Mouse (Mus musculus): ENCODE data around the gene Csnka2ip. TPM values are rescaled to one million over a fixed set of nuclear protein-coding genes. Genes with fewer than 3 reads are reported as not detected.

The Csnka2ip gene
- 0.08 TPM in 1 of 2 replicates, not detected in the other for polyA plus RNA-seq (2015; fragmentation: Nextera tagmentation; extraction: Ambion mirVana)

DNA sequence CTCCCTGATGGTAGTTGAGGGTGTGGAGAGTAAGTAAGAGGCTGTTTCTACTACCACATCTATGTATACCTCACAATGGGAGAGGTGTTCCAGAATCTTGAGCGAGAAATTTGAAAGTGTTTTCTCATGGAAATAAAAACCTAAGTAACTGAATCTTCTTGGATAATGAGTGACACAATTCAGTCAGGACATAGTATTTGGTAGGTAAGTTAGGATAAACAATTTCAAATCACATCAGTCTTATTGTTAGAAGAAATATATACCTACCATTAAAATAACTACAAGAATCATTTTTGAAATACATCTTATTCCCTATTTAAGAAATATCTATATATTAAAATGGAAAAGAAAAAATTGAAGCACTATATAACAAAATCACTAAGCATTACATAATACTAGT lies at the start of gene Csnka2ip:
Gene Csnka2ip (minus strand): TSS at position 101 of the 400 bp plus-strand sequence.
- H3K9me3 ChIP-seq = no peaks in the 10 kb centered on the region
- ATAC-seq = no peak
- H3K4me1 ChIP-seq (replicated peaks) = no peaks in the 10 kb centered on the region
- no peaks in the 10 kb centered on the region for H3K36me3 ChIP-seq
- no peak within 1 kb of the TSS for H3K9ac ChIP-seq
- H3K4me2 ChIP-seq (replicated peaks) = no peak within 1 kb of the TSS
- no peak within 1 kb of the TSS for H3K4me3 ChIP-seq (replicated peaks)
- WGBS = 93% methylated on average over 1 of the region's 1 CpGs
- no peak within 1 kb of the TSS for H3K27ac ChIP-seq
- H3K27me3 ChIP-seq (replicated peaks) = no peaks in the 10 kb centered on the region

DNA sequence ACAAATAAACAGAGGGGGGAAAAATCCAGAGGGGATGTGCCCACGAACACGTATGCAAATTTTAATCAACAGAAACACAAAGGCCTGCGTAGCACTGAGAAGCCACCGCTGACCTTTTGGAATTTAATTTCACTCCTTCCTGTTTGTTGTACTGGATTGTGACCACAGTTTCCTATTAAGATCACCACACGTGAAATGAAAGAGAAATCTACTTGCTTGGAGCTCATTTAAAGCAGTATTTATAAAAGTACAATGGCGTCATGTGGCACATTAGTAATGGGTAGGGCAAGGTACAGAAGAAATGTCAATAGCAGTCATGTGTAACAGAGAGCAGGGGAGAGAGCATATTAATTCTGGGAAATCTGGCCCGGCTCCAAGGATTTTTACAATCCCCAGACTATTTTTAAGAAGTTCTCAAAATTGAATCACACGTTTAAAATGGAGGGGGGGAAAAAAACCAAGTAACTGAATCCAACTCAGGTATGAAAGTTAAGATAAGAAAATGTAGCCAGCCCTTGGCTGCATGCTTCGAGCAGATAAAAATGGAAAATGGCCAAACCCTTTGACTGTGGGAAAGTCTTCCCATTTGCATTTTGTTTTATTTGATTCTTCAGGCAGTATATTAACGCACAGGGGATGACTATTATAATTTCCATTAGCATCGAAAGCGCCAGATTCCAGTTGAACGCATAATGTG lies 47.5 kb upstream of the Csnka2ip start:
- no peak overlapping the region for H3K4me2 ChIP-seq (replicated peaks)
- H3K4me1 ChIP-seq (replicated peaks) = no peaks in the 10 kb centered on the region
- H3K27me3 ChIP-seq (replicated peaks) = no peaks in the 10 kb centered on the region
- H3K9ac ChIP-seq = no peak overlapping the region
- H3K27ac ChIP-seq = no peak overlapping the region
- no peaks in the 10 kb centered on the region for H3K9me3 ChIP-seq
- 76% methylated on average over 13 of the region's 13 CpGs for WGBS
- H3K36me3 ChIP-seq = no peaks in the 10 kb centered on the region
- no peak for ATAC-seq
- H3K4me3 ChIP-seq (replicated peaks) = no peak overlapping the region

DNA sequence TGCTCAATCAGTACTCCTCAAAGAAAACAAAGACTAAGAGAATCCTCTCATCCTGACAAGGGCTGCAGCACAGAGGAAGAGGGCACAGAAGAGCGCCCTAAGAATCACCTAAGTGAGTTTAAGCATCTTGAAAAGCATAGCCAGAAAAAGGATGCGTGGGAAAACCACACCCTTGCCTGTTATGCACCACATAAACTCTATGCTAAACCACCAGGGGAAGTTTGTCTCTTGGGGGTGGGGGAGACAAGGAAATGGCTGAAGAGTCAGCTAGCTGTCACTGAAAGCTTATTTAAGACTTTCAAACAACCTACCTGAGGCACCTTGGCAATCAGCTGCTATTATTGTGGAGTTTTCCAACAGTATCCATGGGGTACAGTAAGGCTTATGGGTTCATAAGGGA lies 45.6 kb upstream of the Csnka2ip start:
- 85% methylated on average over 2 of the region's 2 CpGs for WGBS
- H3K9me3 ChIP-seq = no peaks in the 10 kb centered on the region
- H3K27ac ChIP-seq = no peak overlapping the region
- H3K4me3 ChIP-seq (replicated peaks) = no peak overlapping the region
- no peaks in the 10 kb centered on the region for H3K36me3 ChIP-seq
- no peak overlapping the region for H3K4me2 ChIP-seq (replicated peaks)
- H3K4me1 ChIP-seq (replicated peaks) = no peaks in the 10 kb centered on the region
- ATAC-seq = no peak
- no peaks in the 10 kb centered on the region for H3K27me3 ChIP-seq (replicated peaks)
- no peak overlapping the region for H3K9ac ChIP-seq

DNA sequence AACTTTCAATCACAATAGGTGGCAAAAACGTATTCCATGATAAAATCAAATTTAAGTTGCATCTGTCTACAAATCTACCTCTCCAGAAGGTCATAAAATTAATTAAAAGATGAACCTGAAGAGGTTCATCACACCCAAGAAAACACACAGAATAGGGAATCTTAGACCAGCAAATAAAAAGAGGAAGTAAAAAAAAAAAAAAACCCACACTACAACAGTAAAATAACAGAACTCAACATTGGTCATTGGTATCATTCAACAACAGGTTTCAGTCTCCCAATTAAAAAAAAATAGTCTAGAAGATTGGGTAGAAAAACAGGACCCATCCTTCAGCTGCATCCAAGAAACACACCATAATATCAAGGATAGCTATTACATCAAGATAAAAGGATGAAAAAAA lies 32.9 kb upstream of the Csnka2ip start:
- no peak for ATAC-seq
- no peaks in the 10 kb centered on the region for H3K27me3 ChIP-seq (replicated peaks)
- H3K4me3 ChIP-seq (replicated peaks) = no peak overlapping the region
- no peaks in the 10 kb centered on the region for H3K36me3 ChIP-seq
- no peaks in the 10 kb centered on the region for H3K9me3 ChIP-seq
- no peaks in the 10 kb centered on the region for H3K4me1 ChIP-seq (replicated peaks)
- WGBS = 69% methylated on average over 1 of the region's 1 CpGs
- H3K4me2 ChIP-seq (replicated peaks) = no peak overlapping the region
- no peak overlapping the region for H3K27ac ChIP-seq
- no peak overlapping the region for H3K9ac ChIP-seq

DNA sequence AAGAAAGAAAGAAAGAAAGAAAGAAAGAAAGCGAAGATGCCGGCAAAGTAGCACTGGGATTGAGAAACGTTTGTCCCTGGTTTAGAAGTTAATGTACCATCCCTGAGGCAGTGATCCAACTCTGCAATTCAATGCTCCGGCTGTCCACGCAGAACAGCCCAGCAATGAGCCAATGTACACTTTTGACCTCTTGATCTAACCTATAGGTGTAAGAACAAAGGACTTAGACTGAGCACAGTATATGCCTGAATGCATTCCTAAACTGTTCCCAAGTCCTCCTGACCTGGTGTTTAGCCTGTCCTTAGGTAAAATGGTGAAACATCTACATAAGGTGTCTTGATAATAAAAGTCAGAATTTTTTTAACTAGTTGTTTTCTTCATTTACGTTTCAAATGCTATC lies 17.9 kb upstream of the Csnka2ip start:
- no peak overlapping the region for H3K4me3 ChIP-seq (replicated peaks)
- H3K27ac ChIP-seq = no peak overlapping the region
- WGBS = 82% methylated on average over 6 of the region's 6 CpGs
- H3K4me1 ChIP-seq (replicated peaks) = no peaks in the 10 kb centered on the region
- no peak for ATAC-seq
- no peaks in the 10 kb centered on the region for H3K36me3 ChIP-seq
- no peaks in the 10 kb centered on the region for H3K27me3 ChIP-seq (replicated peaks)
- H3K9ac ChIP-seq = no peak overlapping the region
- H3K9me3 ChIP-seq = no peaks in the 10 kb centered on the region
- H3K4me2 ChIP-seq (replicated peaks) = no peak overlapping the region

DNA sequence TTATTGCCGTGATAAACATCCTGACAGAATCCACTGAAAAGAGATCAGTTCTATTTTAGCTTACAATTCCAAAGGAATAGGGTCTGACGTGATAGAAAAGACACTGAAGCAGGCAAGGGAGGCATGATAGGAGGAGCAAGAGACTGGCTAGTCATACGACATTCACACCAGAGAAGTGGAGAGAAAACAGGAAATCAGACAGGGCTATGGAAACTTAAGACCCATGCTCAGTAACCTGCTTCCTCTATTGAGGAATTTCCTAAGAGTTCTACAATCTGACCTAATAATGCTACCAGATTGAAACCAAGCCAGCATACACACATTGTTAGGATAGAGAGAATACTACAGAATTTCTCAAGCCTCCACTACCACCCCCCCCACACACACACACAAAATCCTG lies 12.4 kb upstream of the Csnka2ip start:
- WGBS = 68% methylated on average over 3 of the region's 3 CpGs
- H3K36me3 ChIP-seq = no peaks in the 10 kb centered on the region
- no peak overlapping the region for H3K9ac ChIP-seq
- H3K4me1 ChIP-seq (replicated peaks) = no peaks in the 10 kb centered on the region
- no peak for ATAC-seq
- no peak overlapping the region for H3K27ac ChIP-seq
- no peak overlapping the region for H3K4me2 ChIP-seq (replicated peaks)
- H3K4me3 ChIP-seq (replicated peaks) = no peak overlapping the region
- no peaks in the 10 kb centered on the region for H3K9me3 ChIP-seq
- H3K27me3 ChIP-seq (replicated peaks) = no peaks in the 10 kb centered on the region

DNA sequence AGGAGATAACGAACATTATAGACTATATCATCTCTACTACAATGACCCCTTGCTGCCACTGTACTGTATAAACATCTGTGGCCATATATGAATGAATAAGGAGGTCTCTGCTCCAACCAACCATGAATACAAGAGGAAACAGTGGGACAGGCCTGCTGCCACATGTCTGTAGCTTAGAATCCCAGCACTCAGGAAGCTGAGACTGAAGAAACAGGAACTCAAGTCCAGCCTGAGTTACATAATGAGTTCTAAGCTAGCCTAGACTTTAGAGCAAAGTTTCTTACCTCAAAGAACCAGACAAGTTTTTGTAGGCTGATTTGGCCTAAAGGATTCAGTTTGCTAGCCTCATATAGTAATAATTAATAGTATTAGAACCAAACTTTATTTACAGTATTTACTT lies 5.6 kb upstream of the Csnka2ip start:
- Histone ChIP-seq H3K27ac (no peak overlapping the region), H3K4me2 (replicated peaks) (no peak overlapping the region), H3K4me3 (replicated peaks) (no peak overlapping the region), H3K9ac (no peak overlapping the region), H3K27me3 (replicated peaks) (no peaks in the 10 kb centered on the region), H3K36me3 (no peaks in the 10 kb centered on the region), H3K4me1 (replicated peaks) (no peaks in the 10 kb centered on the region), H3K9me3 (no peaks in the 10 kb centered on the region)
- whole genome bisulfite sequencing = 58% methylated on average over 1 of the region's 1 CpGs
- no peak for ATAC-seq

DNA sequence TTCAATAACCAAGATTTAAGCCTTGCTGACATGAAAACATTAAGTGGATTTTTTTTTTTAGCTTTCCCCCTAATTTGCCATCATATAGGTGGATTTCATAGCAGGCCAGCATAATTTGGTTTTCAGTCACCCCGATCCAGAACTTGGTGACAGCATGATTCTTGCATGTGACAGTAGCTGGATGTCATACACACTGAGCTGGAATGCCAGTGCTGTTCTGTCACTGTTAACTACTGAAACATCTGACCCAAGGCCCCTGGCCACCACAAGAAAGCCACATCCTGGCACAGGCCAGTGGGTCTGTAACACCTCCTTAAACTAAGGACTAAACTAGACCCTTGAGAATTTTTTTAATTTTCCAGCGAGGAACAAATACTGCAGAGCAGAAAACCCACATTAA lies 15.4 kb downstream of the Csnka2ip start:
- no peak for ATAC-seq
- no peak overlapping the region for H3K27ac ChIP-seq
- H3K36me3 ChIP-seq = no peaks in the 10 kb centered on the region
- no peak overlapping the region for H3K9ac ChIP-seq
- H3K9me3 ChIP-seq = no peaks in the 10 kb centered on the region
- H3K4me2 ChIP-seq (replicated peaks) = no peak overlapping the region
- no peaks in the 10 kb centered on the region for H3K4me1 ChIP-seq (replicated peaks)
- H3K27me3 ChIP-seq (replicated peaks) = no peaks in the 10 kb centered on the region
- 65% methylated on average over 2 of the region's 2 CpGs for WGBS
- H3K4me3 ChIP-seq (replicated peaks) = no peak overlapping the region

DNA sequence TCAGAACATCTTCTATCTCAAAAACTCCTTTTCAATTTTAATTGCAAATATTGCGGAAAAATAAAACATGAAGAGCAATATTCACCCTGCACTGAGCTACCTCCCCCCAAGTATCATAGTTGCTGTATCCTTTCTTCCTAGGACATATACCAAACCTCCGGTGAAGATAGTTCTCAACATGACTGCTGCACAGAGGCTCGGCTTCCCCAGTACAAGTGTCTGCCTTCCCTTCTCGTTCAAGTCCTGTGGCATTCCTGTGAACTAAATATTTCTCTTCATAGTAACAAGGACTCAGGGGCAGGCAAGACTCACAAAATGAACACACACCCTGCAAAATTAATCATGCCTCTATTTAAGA lies 16.0 kb downstream of the Csnka2ip start:
- Histone ChIP-seq H3K4me3 (replicated peaks) (no peak overlapping the region), H3K4me1 (replicated peaks) (no peaks in the 10 kb centered on the region), H3K4me2 (replicated peaks) (no peak overlapping the region), H3K27me3 (replicated peaks) (no peaks in the 10 kb centered on the region), H3K9ac (no peak overlapping the region), H3K9me3 (no peaks in the 10 kb centered on the region), H3K27ac (no peak overlapping the region), H3K36me3 (no peaks in the 10 kb centered on the region)
- ATAC-seq = no peak
- WGBS = 59% methylated on average over 4 of the region's 4 CpGs

DNA sequence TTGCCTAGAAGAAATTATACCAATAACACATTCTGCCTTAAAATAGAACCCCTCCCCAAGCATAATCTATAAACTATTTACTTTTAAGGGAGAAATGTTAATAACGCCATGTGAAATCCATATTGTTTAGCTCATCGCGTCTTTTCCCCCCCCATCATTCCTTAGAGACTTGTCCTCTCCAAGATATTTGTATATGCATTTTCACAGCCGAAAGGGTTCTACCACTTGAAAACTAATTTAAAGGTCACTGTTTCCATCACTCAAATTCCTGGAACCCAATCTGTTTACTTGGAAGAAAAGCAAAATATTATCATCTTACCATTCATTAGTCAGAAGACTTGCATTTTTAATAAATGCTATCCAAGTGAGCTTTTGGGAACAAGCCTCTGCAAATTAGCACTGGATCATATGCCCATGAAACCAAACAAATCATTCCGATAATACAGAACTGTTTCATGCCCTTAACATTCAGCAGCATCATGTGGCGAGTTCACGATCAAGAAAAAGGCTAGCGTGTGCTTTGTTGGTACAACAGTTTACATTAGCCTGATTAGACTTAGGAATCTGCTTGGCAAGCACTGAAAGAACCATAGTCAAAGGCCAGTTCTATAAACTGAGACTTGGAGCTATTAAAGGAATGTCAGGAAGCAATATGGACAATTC lies 16.5 kb downstream of the Csnka2ip start:
- ATAC-seq = no peak
- no peak overlapping the region for H3K27ac ChIP-seq
- 71% methylated on average over 8 of the region's 8 CpGs for WGBS
- H3K27me3 ChIP-seq (replicated peaks) = no peaks in the 10 kb centered on the region
- H3K4me1 ChIP-seq (replicated peaks) = no peaks in the 10 kb centered on the region
- H3K4me3 ChIP-seq (replicated peaks) = no peak overlapping the region
- H3K36me3 ChIP-seq = no peaks in the 10 kb centered on the region
- no peak overlapping the region for H3K9ac ChIP-seq
- H3K4me2 ChIP-seq (replicated peaks) = no peak overlapping the region
- no peaks in the 10 kb centered on the region for H3K9me3 ChIP-seq

DNA sequence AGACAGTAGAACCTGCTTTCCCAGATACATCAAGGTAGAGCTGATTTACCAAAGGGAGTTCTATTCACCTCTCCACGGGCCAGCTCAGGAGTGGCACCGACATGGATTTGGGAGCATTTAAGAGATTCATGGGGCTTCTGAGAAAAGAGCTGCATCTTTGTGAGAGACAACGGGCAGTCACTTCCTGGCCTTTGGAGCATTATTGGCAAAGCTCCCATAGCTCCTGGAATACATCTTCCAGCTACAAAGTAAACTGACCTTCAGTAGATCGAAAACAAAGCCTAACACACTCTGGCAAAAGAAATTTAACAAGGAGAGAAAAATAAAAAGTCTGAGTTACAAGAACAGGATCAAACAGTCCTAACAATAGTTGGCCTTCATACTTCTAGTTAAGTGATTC lies 17.6 kb downstream of the Csnka2ip start:
- H3K36me3 ChIP-seq = no peaks in the 10 kb centered on the region
- no peaks in the 10 kb centered on the region for H3K27me3 ChIP-seq (replicated peaks)
- no peak overlapping the region for H3K4me3 ChIP-seq (replicated peaks)
- no peak overlapping the region for H3K4me2 ChIP-seq (replicated peaks)
- H3K9ac ChIP-seq = no peak overlapping the region
- ATAC-seq = no peak
- H3K27ac ChIP-seq = no peak overlapping the region
- H3K4me1 ChIP-seq (replicated peaks) = no peaks in the 10 kb centered on the region
- WGBS = 48% methylated on average over 4 of the region's 4 CpGs
- no peaks in the 10 kb centered on the region for H3K9me3 ChIP-seq

DNA sequence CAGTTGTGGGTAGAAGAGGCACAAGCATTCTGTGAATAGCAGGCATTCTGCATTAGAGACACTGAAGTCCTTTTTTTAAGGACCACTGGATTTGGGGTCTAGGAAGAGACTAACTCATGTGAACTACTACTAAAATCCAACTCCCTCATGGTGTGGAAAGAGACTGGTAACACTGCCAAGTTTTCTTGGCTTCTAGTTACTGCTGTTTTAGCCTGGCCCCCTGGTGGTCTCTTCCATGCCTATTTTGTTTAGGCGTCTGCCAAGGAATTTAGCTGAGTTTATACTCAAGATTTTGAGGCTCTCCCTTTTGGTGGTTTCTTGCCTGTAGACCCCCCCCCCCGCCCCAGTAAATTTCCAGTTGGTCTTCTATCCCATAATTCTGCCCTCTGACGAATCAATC lies 18.8 kb downstream of the Csnka2ip start:
- no peak for ATAC-seq
- Histone ChIP-seq H3K4me3 (replicated peaks) (no peak overlapping the region), H3K27me3 (replicated peaks) (no peaks in the 10 kb centered on the region), H3K4me2 (replicated peaks) (no peak overlapping the region), H3K4me1 (replicated peaks) (no peaks in the 10 kb centered on the region), H3K27ac (no peak overlapping the region), H3K9me3 (no peaks in the 10 kb centered on the region), H3K36me3 (no peaks in the 10 kb centered on the region), H3K9ac (no peak overlapping the region)
- WGBS = 73% methylated on average over 3 of the region's 3 CpGs

DNA sequence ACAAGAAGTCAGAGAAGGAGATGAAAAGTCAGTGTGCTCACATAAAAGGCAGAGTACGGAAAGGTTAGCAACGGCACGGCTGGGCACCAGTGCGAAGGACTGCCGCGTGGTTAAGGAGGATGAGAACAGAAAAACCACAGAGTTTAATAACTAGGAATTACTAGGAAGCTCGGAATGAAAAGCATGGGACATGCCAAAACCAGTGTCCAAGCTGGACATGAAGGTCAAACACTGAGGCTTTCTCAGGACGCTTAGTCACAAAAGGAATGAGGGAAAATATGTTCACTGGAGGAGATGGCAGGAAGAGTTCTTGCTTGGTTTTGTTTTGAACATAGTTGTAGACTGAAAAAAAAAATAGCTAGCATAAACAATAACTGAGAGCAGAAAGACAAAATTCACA lies 32.7 kb downstream of the Csnka2ip start:
- H3K9ac ChIP-seq = no peak overlapping the region
- H3K36me3 ChIP-seq = no peaks in the 10 kb centered on the region
- WGBS = 91% methylated on average over 8 of the region's 8 CpGs
- H3K27me3 ChIP-seq (replicated peaks) = no peaks in the 10 kb centered on the region
- no peak for ATAC-seq
- no peak overlapping the region for H3K4me3 ChIP-seq (replicated peaks)
- no peak overlapping the region for H3K4me2 ChIP-seq (replicated peaks)
- H3K9me3 ChIP-seq = no peaks in the 10 kb centered on the region
- no peaks in the 10 kb centered on the region for H3K4me1 ChIP-seq (replicated peaks)
- no peak overlapping the region for H3K27ac ChIP-seq

Data from intestine, embryonic 15.5 days (tissue).